Mouse (Mus musculus) embryonic facial prominence, embryonic 11.5 days (tissue): ENCODE measurements around the gene Cetn3. TPM values are rescaled to one million over a fixed set of nuclear protein-coding genes. Genes with fewer than 3 reads are reported as not detected.
A peak's percentile ranks its signal among the peaks of the same experiment; 100 is the strongest.

Experiments
- ATAC-seq: fragments of 200-750 bp; cut with Nextera tagmentation; replicated peaks from 2 replicates; pipeline ENCODE4 v1.8.0; 2017; ENCODE audit warnings: low read depth; ENCODE audit not compliant: insufficient number of reproducible peaks, low FRiP score, low TSS enrichment
- DNase-seq: peaks from one replicate; pipeline ENCODE4 v3.0.0-alpha.2; 2015; ENCODE audit warnings: low spot score
- H3K27ac ChIP-seq: fragments of 300-500 bp; sonication (generic); replicated peaks from 2 replicates; pipeline ENCODE4 v1.5.1; 2014; ENCODE audit warnings: mild to moderate bottlenecking, low read depth, low read length, control low read depth
- H3K27me3 ChIP-seq: fragments of 300-500 bp; sonication (generic); 2 replicates; pipeline ENCODE4 v1.6.1; 2014; ENCODE audit warnings: mild to moderate bottlenecking, low read length, moderate library complexity, mixed read lengths; ENCODE audit not compliant: control insufficient read depth, insufficient read depth
- H3K36me3 ChIP-seq: fragments of 300-500 bp; sonication (generic); replicated peaks from 2 replicates; pipeline ENCODE4 v1.6.1; 2014; ENCODE audit warnings: low read depth, mild to moderate bottlenecking, low read length, moderate library complexity, mixed read lengths; ENCODE audit not compliant: control insufficient read depth, insufficient read depth
- H3K4me1 ChIP-seq: fragments of 300-500 bp; sonication (generic); 2 replicates; pipeline ENCODE4 v1.6.1; 2014; ENCODE audit warnings: low read length, mixed read lengths; ENCODE audit not compliant: control insufficient read depth, insufficient read depth
- H3K4me2 ChIP-seq: fragments of 300-500 bp; sonication (generic); 2 replicates; pipeline ENCODE4 v1.6.1; 2014; ENCODE audit warnings: low read depth, mild to moderate bottlenecking, control low read depth, low read length, moderate library complexity
- H3K4me3 ChIP-seq: fragments of 300-500 bp; sonication (generic); 2 replicates; pipeline ENCODE4 v1.5.1; 2014; ENCODE audit warnings: low read depth, low read length, control low read depth
- H3K9ac ChIP-seq: fragments of 300-500 bp; sonication (generic); replicated peaks from 2 replicates; pipeline ENCODE4 v1.6.1; 2014; ENCODE audit warnings: mild to moderate bottlenecking, control low read depth, low read length
- H3K9me3 ChIP-seq: fragments of 300-500 bp; sonication (generic); replicated peaks from 2 replicates; pipeline ENCODE4 v1.6.1; 2016; ENCODE audit warnings: mild to moderate bottlenecking, low read length, inconsistent platforms, mixed read lengths; ENCODE audit not compliant: control insufficient read depth
- WGBS: fragments of 180-500 bp; shearing (Covaris S2); extraction: QIAGEN DNeasy Blood & Tissue Kit; methylation state at CpG from one replicate; pipeline ENCODE4 v1.1.7; 2014; 5-methylcytosine and 5-hydroxymethylcytosine counted together
- polyA plus RNA-seq: library from polyadenylated mRNA; unstranded; fragments of >200 nt; fragmentation: Nextera tagmentation; extraction: Ambion mirVana; gene quantifications from 2 replicates; pipeline ENCODE4 v1.2.1, GENCODE M21; 2014

The Cetn3 gene
- polyA plus RNA-seq, 1 experiment from 2014 or later, result 318 TPM

DNA sequence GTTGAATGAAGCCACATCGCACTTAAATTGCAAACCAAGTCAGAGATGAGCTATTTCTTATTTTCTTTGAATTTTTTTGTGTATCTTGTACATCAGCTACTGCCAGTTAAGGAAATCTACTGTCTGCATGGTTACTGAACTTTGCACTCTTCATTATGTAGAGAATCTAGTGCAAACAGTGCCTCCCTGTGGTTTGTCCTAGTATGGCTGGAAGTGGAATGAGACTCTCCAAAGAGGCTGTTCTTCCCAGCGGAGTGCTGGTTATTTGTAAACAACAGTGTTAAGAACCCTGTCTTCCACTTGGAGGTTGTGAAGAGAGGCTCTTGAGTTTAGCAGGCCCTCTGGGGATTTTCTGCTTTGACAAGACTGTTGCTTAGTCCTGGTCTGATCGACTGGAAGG is 22.5 kb upstream of the Cetn3 start:
- peak; percentile 69 for DNase-seq
- ATAC-seq, result no peak
- Histone ChIP-seq H3K4me3 (no peak overlapping the region), H3K27me3 (no peaks in the 10 kb centered on the region), H3K4me1 (no peaks in the 10 kb centered on the region), H3K4me2 (no peak overlapping the region), H3K9ac (no peak overlapping the region), H3K36me3 (no peaks in the 10 kb centered on the region), H3K9me3 (no peaks in the 10 kb centered on the region), H3K27ac (no peak overlapping the region)
- 32% methylated on average over 3 of the region's 3 CpGs for WGBS

DNA sequence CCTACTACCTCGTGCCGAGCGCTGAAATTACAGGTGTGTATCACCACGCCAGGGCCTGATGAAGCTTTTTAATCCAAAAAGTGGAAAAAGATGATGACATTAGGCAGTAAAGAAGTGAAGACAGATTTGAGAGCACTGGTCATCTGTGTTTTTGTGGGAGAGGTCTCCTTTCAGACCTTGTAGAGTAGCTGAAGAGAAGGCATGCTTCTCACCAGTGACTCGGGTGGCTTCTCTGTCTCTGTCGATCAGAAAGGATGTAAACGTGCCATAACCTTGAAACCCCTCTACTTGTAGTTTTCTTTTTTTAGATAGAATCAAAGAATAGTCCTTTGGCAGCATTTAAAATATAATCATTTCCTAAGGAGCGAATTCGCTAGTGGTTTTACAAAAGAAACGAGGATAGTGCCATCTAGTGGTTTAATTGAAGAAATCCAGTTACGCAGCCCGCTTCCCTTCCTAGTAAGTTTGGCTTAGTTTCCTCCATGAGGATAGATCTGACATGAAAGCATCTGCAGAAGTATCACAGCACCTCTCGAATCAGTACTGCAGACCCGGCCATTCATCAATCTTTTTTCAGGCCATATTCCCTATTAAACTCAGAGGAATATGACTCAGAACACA is 21.2 kb upstream of the Cetn3 start:
- H3K27ac ChIP-seq, result no peak overlapping the region
- no peak overlapping the region for H3K4me2 ChIP-seq
- H3K9ac ChIP-seq, result no peak overlapping the region
- no peaks in the 10 kb centered on the region for H3K9me3 ChIP-seq
- no peak overlapping the region for H3K4me3 ChIP-seq
- ATAC-seq (no peak), DNase-seq (peak; percentile 82)
- H3K4me1 ChIP-seq, result no peaks in the 10 kb centered on the region
- H3K36me3 ChIP-seq, result no peaks in the 10 kb centered on the region
- 32% methylated on average over 14 of the region's 14 CpGs for WGBS
- no peaks in the 10 kb centered on the region for H3K27me3 ChIP-seq

GRCm38 (mm10) chr13:81764173-81764572 is 18.7 kb upstream of the Cetn3 start:
- Histone ChIP-seq H3K4me1 (no peaks in the 10 kb centered on the region), H3K9ac (no peak overlapping the region), H3K27ac (no peak overlapping the region), H3K9me3 (no peaks in the 10 kb centered on the region), H3K36me3 (no peaks in the 10 kb centered on the region), H3K27me3 (no peaks in the 10 kb centered on the region), H3K4me3 (no peak overlapping the region), H3K4me2 (no peak overlapping the region)
- ATAC-seq (no peak), DNase-seq (no peak)
- WGBS, result 86% methylated on average over 5 of the region's 5 CpGs

- H3K9me3 ChIP-seq, result no peaks in the 10 kb centered on the region
- ATAC-seq (peak; percentile 9; the same call in 1 of the 2 replicates), DNase-seq (peak; percentile 57)
- H3K27me3 ChIP-seq, result no peaks in the 10 kb centered on the region
- no peaks in the 10 kb centered on the region for H3K36me3 ChIP-seq
- H3K9ac ChIP-seq, result no peak overlapping the region
- no peaks in the 10 kb centered on the region for H3K4me1 ChIP-seq
- H3K4me2 ChIP-seq, result no peak overlapping the region
- no peak overlapping the region for H3K27ac ChIP-seq
- WGBS, result 79% methylated on average over 7 of the region's 7 CpGs
- H3K4me3 ChIP-seq, result no peak overlapping the region
These were observed 15.7 kb upstream of the Cetn3 start for GRCm38 (mm10) chr13:81767038-81767659.

GRCm38 (mm10) chr13:81776217-81776616 is 6.7 kb upstream of the Cetn3 start:
- Histone ChIP-seq H3K27me3 (no peaks in the 10 kb centered on the region), H3K36me3 (no peaks in the 10 kb centered on the region), H3K27ac (no peak overlapping the region), H3K4me2 (no peak overlapping the region), H3K9me3 (no peaks in the 10 kb centered on the region), H3K9ac (no peak overlapping the region), H3K4me3 (no peak overlapping the region), H3K4me1 (no peaks in the 10 kb centered on the region)
- ATAC-seq, result no peak
- 84% methylated on average over 3 of the region's 3 CpGs for WGBS
- no peak for DNase-seq

DNA sequence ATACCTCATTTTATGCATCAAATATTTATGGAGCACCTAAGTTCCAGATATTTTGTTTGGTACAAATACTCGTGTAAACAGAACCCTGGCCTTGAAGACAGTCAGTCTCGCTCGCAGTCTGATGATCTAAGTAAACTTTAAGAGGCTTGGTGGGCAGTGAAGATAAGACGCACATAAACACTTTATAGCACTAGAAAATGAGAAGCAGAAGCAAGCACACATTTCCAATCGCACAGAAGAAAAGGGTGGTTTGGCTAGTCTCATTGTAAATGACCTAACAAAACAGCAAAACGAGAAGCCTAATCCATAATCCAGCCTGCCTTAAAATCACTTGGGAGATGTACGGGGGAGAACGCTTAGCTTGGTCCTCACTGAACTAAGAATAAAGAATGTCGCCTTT is 402 bp upstream of the Cetn3 start:
- WGBS, result 51% methylated on average over 9 of the region's 9 CpGs
- Histone ChIP-seq H3K4me1 (no peaks in the 10 kb centered on the region), H3K4me2 (peak overlapping the region; percentile 67), H3K27me3 (no peaks in the 10 kb centered on the region), H3K27ac (no peak overlapping the region), H3K36me3 (no peaks in the 10 kb centered on the region), H3K9me3 (no peaks in the 10 kb centered on the region), H3K9ac (peak overlapping the region; percentile 60), H3K4me3 (peak overlapping the region; percentile 68)
- ATAC-seq (no peak), DNase-seq (no peak)

- Histone ChIP-seq H3K4me2 (peak overlapping the region; percentile 39; the same call in 1 of the 2 replicates), H3K27ac (peak overlapping the region; percentile 96), H3K27me3 (no peaks in the 10 kb centered on the region), H3K36me3 (no peaks in the 10 kb centered on the region), H3K4me1 (no peaks in the 10 kb centered on the region), H3K9ac (peak overlapping the region; percentile 88), H3K4me3 (peak overlapping the region; percentile 68), H3K9me3 (no peaks in the 10 kb centered on the region)
- DNase-seq, result peak; percentile 96
- under 1% methylated on average over 62 of the region's 62 CpGs for WGBS
- peak; percentile 99 for ATAC-seq
These were observed 797 bp downstream of the Cetn3 start for GRCm38 (mm10) chr13:81783405-81784342.
